Mouse (Mus musculus): Measurements from ENCODE around the gene Ocrl.

- no peak for TF ChIP-seq POLR2A (IDR thresholded peaks at IDR 0.05; ENCODE audit: low read depth, low read length)
- no peak for TF ChIP-seq CTCF (IDR thresholded peaks at IDR 0.05; ENCODE audit: borderline replicate concordance, insufficient read depth, low read length)
These were observed 18.3 kb downstream of the Ocrl start for GRCm38 (mm10) chrX:47930449-47930848.

All from embryonic fibroblast, embryonic 13.5 days (primary cell).